Mouse (Mus musculus): ENCODE data around the gene Dpagt1. TPM values are rescaled to one million over a fixed set of nuclear protein-coding genes. Genes with fewer than 3 reads are reported as not detected.

Dpagt1 gene
- 40.0 and 42.8 TPM in 2 replicates for polyA plus RNA-seq (2012; rRNA removed; ENCODE audit: low replicate concordance)

GRCm38 (mm10) chr9:44325768-44326370 is at the start of gene Dpagt1:
Dpagt1 (plus strand) TSS chr9:44326019.

DNA sequence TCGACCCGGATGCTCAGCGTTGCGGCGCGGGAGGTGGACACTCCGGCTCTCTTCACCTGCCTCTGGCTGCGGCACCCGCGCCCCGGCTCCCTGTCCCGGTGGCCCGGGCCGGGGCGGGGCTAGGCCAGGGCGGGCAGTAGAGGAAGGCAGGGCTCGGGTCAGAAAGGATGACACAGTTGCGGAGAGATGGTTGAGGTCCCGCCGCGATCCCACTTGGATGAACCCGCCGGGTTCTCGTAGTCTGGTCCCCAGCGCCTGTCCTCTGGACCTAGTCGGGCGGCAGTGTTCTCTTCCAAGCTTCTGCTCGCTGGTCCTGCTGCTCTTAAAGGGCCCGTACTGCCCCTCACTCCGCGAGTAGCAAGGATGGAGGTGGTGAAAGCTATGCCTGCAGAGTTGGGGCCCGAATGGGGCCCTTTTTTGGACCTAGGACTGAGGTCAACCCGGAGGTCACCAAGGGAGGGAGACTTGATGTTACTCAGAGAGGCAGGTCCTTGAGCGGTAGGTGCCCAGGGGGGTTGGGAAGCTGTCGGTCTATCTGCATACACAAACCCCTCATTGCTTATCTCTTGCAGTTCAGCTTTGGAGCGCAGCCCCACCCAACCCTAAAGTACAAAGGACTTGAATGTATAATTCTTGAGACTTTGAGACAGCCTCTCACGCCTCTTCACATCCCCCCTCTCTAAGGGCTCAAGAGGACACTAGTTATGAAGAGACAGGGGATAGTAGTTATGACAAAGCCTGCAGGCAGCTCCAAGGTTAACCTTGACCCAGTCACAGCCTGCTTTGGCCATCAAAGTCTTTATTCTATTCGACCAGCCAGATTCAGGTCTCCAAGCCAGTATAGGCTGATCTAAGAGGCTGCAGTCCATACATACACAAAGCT is 37.5 kb upstream of the Dpagt1 start, which contains the start of gene Abcg4:
Gene Abcg4 (minus strand): TSS at position 540 of the 883 bp plus-strand sequence.

DNA sequence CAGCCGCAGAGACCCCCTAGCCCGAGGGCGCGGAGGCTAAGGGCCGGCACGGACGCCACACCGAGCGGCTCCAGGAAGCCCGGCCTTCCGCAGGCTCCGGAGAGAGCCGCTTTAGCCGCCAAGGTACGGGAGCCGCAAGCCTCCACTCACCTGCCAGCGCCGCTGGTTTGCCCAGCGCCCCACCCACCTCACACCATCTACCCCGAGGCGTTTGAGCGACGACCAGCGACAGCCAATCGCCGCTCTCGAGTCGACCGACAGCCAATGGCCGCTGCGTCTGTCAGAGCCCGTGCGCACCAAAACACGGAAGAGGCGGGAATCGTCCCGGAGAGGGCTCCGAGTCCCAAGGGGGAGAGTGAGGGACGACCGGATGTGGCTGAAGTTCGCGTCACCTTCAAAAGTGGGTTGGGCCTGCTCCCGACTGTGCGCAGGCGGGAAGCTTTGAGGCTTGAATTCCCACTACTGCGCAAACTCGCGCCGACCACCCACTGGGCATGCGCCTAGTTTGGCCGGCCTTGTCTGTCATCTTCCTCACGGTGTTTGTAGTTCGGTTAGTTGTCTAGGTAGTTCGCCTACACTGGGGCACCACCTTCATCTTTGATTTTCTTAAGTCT is 20.2 kb upstream of the Dpagt1 start, which contains the start of gene Hinfp:
Gene Hinfp (minus strand): TSS at position 206 of the 614 bp plus-strand sequence.

DNA sequence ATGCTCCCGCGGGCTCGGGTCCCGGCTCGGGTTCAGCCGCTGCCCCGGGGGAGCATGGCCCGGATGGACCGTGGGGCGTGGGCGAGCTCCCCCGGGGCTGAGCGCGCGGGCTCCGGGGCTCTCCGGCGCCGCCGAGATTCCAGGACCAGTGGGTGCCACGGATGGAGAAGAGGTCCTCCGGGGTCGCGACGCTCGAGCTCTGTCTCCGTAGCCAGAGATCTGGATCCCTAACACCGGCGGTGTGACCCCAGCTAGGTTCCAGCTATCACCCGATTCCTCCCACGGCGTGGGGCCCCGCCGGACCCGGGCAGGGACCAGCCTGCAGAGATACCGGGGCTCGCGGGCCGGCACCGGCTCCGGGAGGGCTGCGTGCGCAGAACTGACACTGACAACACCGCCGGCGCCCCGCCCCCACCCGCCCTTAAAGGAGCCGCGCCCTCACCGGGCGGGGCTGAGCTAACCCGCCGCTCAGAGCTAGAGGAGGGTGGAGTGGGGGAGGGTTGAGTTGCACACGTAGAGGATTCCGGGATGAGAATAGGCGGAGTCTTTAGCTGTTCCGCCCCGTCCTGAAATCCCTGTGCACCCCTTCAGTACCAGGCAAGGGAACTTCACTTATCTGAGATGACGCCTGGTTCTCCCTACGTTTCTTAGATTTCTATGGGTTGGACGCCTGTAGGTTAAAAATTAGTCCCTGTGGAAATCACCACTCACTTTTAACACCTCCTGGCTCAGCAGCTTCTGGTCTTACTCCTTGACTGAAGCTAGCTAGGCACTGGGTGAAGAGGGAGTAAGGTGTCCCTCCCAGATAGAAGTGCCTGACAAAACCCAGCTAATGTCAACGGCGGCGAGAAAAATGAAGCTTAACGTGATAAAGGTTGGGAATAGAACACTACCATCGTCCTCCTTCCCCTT is 5.7 kb upstream of the Dpagt1 start, which contains the start of gene C2cd2l:
Gene C2cd2l (minus strand): TSS at position 399 of the 912 bp plus-strand sequence.

DNA sequence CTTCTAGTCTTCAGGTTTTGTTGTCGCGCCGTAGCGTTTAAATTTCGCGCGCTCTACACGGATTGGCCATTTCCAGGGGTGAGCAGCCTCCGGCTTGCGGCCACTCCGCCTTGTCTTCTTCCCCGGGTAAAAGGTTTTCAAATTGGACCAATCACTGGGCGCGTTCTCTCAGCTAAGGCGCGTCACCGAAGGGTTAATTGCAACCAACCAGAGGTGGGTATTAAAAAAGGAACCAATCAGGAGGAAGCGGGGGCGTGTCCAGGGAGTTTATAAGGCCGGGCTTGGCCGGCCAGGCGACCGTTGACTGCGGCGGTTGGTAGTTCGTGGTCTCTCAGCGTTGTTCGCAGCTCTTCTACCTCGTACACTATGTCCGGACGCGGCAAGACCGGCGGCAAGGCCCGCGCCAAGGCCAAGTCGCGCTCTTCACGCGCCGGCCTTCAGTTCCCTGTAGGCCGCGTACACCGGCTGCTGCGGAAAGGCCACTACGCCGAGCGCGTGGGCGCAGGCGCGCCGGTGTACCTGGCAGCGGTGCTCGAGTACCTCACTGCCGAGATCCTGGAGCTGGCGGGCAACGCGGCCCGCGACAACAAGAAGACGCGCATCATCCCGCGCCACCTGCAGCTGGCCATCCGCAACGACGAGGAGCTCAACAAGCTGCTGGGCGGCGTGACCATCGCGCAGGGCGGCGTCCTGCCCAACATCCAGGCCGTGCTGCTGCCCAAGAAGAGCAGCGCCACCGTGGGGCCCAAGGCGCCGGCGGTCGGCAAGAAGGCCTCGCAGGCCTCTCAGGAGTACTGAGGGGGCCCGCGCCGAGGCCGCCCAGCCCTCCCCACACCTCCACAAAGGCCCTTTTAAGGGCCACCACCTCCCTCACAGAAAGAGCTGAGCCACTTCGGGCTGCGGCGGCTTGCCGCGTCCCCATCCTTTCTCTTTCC is 8.8 kb downstream of the Dpagt1 start, which contains the start of gene H2afx:
Gene H2afx (plus strand): TSS at position 299 of the 935 bp plus-strand sequence.

GRCm38 (mm10) chr9:44343781-44344421 is 18.1 kb downstream of the Dpagt1 start, which contains the start of gene Hmbs:
Hmbs (minus strand) TSS chr9:44344228.

DNA sequence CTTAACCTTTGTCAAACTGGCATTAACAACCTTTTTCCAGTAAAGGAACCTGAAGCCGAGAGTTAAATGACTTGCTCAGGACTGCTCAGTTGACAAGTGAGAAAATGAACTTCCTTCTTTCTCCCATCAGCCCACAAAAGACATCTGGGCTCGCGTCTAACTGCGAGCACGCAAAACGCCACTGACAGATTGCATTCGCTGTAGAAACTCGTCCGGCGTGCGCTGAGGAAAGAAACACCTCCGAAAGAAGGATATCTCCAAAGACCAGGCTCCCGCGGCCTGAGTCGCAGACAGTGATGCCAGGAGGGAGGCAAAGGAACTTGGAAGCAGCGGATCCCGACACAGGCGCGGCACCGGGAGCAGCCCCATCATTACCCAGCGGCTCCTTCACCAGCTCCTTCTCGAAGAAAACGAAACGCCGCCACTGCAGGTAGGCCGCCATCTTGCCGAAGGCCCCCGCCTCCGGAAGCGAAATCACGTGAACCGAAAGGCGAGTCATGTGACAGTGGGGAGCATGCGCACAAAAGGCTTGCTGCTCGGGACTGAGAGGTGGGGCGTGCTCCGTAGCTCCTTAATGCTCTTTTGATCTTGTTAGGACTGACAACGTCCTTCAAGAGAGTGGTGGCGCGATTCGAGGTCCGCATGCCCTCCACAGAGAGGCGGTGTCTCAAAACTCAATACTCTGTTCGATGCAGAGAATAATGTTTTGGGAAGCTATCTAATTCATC is 35.5 kb downstream of the Dpagt1 start, which contains the start of gene Vps11:
Gene Vps11 (minus strand): TSS at position 481 of the 728 bp plus-strand sequence.

DNA sequence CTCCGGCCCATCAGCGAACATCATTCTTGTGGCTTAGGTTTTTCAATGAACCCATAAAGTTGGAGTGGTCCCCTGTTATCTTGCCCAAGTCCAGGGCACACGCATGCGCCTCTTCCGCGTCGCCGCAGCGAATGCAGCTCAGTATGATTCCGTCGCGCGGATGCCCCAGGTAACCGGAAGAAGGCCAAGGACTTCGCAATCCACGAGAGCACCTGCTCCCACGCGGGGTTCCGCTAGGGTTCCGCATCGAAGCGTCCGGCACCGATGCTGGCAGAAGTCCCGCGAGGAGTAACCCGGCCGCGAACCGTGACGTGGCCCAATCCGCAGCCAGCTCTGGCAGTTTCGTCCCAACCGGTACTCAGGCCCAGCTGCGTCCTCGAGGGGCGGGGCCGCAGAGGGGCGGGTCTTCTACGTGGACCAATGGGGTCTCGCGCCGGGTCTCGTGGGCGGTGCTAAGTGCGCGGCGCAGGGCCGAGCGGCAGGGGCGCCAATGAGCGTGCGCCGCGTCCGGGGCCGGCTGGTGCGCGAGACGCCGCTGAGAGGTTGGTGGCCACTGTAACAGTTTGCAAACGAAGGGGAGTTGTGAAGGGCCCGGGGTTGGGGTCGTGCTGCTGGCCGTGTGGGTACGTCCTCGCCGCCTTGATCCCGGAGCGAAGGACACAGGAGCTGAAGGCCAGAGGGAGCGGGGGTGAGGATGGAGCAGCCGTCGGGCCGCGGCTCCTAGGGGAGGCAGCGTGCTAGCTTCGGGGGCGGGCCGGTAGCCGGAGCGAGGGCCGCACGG is 53.4 kb downstream of the Dpagt1 start, which contains the start of gene Hyou1:
Gene Hyou1 (plus strand): TSS at position 437 of the 781 bp plus-strand sequence.

Other genes with a start within 250 kb of the Dpagt1 start
- 0.11 TPM in 1 of 2 replicates, not detected in the other for gene Mfrp, start 224.3 kb upstream of the Dpagt1 start, polyA plus RNA-seq (2012; rRNA removed; ENCODE audit: low replicate concordance)
- 7.9 and 14.6 TPM in 2 replicates for gene C1qtnf5, start 218.8 kb upstream of the Dpagt1 start, polyA plus RNA-seq (2012; rRNA removed; ENCODE audit: low replicate concordance)
- gene Gm49380, start 212.5 kb upstream of the Dpagt1 start, polyA plus RNA-seq (2012; rRNA removed; ENCODE audit: low replicate concordance), result 0.36 TPM in 1 of 2 replicates, not detected in the other
- 30.5 and 37.1 TPM in 2 replicates for gene Rnf26, start 212.5 kb upstream of the Dpagt1 start, polyA plus RNA-seq (2012; rRNA removed; ENCODE audit: low replicate concordance)
- gene Mcam, start 191.6 kb upstream of the Dpagt1 start, polyA plus RNA-seq (2012; rRNA removed; ENCODE audit: low replicate concordance), result 13.6 and 29.9 TPM in 2 replicates
- 3.6 and 3.9 TPM in 2 replicates for gene Cbl, start 92.0 kb upstream of the Dpagt1 start, polyA plus RNA-seq (2012; rRNA removed; ENCODE audit: low replicate concordance)
- gene Ccdc153, start 85.3 kb upstream of the Dpagt1 start, polyA plus RNA-seq (2012; rRNA removed; ENCODE audit: low replicate concordance), result not detected in 2 replicates
- 10.0 and 25.1 TPM in 2 replicates for gene Pdzd3, start 74.5 kb upstream of the Dpagt1 start, polyA plus RNA-seq (2012; rRNA removed; ENCODE audit: low replicate concordance)
- gene Nlrx1, start 57.4 kb upstream of the Dpagt1 start, polyA plus RNA-seq (2012; rRNA removed; ENCODE audit: low replicate concordance), result 4.2 and 5.8 TPM in 2 replicates
- gene Abcg4, start 37.4 kb upstream of the Dpagt1 start, polyA plus RNA-seq (2012; rRNA removed; ENCODE audit: low replicate concordance), result 1.6 and 1.7 TPM in 2 replicates
- gene Hinfp, start 20.3 kb upstream of the Dpagt1 start, polyA plus RNA-seq (2012; rRNA removed; ENCODE audit: low replicate concordance), result 14.2 and 16.9 TPM in 2 replicates
- 158 and 249 TPM in 2 replicates for gene C2cd2l, start 5.7 kb upstream of the Dpagt1 start, polyA plus RNA-seq (2012; rRNA removed; ENCODE audit: low replicate concordance)
- gene H2afx, start 8.7 kb downstream of the Dpagt1 start, polyA plus RNA-seq (2012; rRNA removed; ENCODE audit: low replicate concordance), result 134 and 260 TPM in 2 replicates
- 35.1 and 44.5 TPM in 2 replicates for gene Hmbs, start 18.2 kb downstream of the Dpagt1 start, polyA plus RNA-seq (2012; rRNA removed; ENCODE audit: low replicate concordance)
- 13.9 and 17.1 TPM in 2 replicates for gene Vps11, start 35.7 kb downstream of the Dpagt1 start, polyA plus RNA-seq (2012; rRNA removed; ENCODE audit: low replicate concordance)
- 42.8 and 52.8 TPM in 2 replicates for gene Hyou1, start 53.5 kb downstream of the Dpagt1 start, polyA plus RNA-seq (2012; rRNA removed; ENCODE audit: low replicate concordance)
- gene Slc37a4, start 70.8 kb downstream of the Dpagt1 start, polyA plus RNA-seq (2012; rRNA removed; ENCODE audit: low replicate concordance), result 40.0 and 85.7 TPM in 2 replicates
- 30.8 and 41.9 TPM in 2 replicates for gene Rps25, start 81.1 kb downstream of the Dpagt1 start, polyA plus RNA-seq (2012; rRNA removed; ENCODE audit: low replicate concordance)
- gene Trappc4, start 81.6 kb downstream of the Dpagt1 start, polyA plus RNA-seq (2012; rRNA removed; ENCODE audit: low replicate concordance), result 25.1 and 36.3 TPM in 2 replicates
- 15.0 and 16.9 TPM in 2 replicates for gene Ccdc84, start 92.5 kb downstream of the Dpagt1 start, polyA plus RNA-seq (2012; rRNA removed; ENCODE audit: low replicate concordance)
- gene Foxr1, start 115.1 kb downstream of the Dpagt1 start, polyA plus RNA-seq (2012; rRNA removed; ENCODE audit: low replicate concordance), result not detected in 2 replicates
- gene Upk2, start 129.0 kb downstream of the Dpagt1 start, polyA plus RNA-seq (2012; rRNA removed; ENCODE audit: low replicate concordance), result 0.22 and 0.28 TPM in 2 replicates
- gene Bcl9l, start 156.8 kb downstream of the Dpagt1 start, polyA plus RNA-seq (2012; rRNA removed; ENCODE audit: low replicate concordance), result 29.3 and 33.5 TPM in 2 replicates
- gene Cxcr5, start 235.9 kb downstream of the Dpagt1 start, polyA plus RNA-seq (2012; rRNA removed; ENCODE audit: low replicate concordance), result 0.46 and 1.6 TPM in 2 replicates

Data from duodenum, adult 2 months (tissue).